Mouse (Mus musculus): ENCODE data around the gene Pacs2. TPM values are rescaled to one million over a fixed set of nuclear protein-coding genes. Genes with fewer than 3 reads are reported as not detected.

Gene Pacs2
- polyA plus RNA-seq (2014; fragmentation: Nextera tagmentation; extraction: Ambion mirVana): 17.2 and 21.2 TPM in 2 replicates

DNA sequence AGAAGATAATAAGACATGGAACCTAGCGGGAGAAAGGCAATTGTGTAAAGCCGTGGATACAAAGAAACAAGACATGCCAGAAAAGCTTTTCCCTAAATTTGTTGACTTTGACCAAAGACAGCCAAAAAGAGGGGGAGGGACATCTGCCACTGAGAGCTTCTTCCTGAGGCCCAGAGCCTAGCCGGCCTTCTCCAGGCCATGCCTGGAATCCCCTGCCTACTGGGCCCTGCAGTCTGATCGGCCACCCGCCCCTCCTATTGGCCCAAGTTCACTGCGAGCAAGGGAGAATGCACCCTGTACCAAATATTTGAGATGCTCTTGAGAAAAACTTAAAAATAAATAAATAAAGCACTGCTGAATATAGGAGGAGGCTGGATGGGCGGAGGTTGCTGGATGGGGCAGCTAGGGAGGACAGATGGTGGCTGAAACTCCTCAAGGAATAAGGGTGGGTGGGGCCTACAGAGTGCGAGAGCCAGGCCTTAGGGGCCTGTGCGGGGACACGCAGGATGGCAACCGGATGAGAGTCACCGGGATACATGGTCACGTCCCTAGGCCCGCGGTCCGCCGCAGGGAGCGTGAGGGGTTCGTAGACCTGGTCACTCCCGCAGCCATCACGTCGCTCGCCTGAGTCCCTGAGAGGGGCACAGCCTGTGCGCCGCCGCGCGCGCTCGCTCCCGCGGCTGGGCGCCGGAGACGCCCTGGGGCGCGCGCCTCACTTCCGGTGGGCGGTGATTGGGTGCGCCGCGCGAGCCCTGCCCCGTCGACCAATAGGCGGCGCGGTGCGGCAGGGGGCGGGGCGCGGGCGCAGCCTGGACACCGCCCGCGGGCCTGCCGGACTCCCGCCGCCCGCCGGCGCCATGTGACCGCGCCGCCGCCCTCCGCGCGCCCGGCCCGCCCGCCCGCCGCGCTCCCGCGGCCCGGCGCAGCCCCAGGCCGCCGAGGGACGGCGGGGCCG lies at the start of gene Pacs2:
Gene Pacs2, plus strand, starts transcription at position 905 of the 955 bp plus-strand sequence.
- Histone ChIP-seq H3K27me3 (ENCODE audit: control insufficient read depth, insufficient read depth, low read length) (no peaks in the 10 kb centered on the region), H3K36me3 (ENCODE audit: control insufficient read depth, insufficient read depth, low read length) (0 out of 2 replicates have a peak, but pooled peaks cover 2% of the 10 kb centered on the region), H3K27ac (ENCODE audit: low read depth, low read length) (peak within 1 kb of the TSS; percentile 81), H3K9me3 (ENCODE audit: control insufficient read depth, low read length) (no peaks in the 10 kb centered on the region), H3K4me3 (ENCODE audit: low read depth, low read length) (peak within 1 kb of the TSS; percentile 96), H3K9ac (ENCODE audit: low read depth, low read length) (peak within 1 kb of the TSS; percentile 95), H3K4me2 (replicated peaks; ENCODE audit: low read depth, low read length) (peak within 1 kb of the TSS; percentile 94), H3K4me1 (replicated peaks; ENCODE audit: control insufficient read depth, insufficient read depth, low read length) (peaks cover 8% of the 10 kb centered on the region; the same call in 1 of the 2 replicates)
- DNase-seq (ENCODE audit: low spot score) (peak; percentile 98), ATAC-seq (ENCODE audit: low FRiP score) (peak; percentile 93)
- 4% methylated on average over 51 of the region's 85 CpGs for WGBS

DNA sequence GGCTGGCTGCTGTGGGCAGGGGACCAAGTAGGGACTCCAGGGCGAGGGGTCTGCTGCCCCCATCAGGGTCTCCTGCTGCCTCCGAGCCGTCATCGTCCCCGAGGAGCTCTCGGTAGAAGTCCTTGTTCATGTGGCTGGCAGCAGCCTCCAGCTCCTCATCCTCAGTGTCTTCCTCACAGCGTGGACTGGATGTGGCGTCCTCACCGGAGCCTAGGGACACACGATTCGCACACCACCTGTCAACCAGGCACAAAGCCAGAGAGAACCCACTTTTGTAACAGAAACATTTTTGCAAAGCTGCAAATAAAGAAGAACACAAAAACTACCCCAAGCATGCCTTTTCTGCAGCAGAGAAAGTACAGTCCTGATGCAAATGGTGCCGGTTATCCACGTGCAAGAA lies 48.5 kb upstream of the Pacs2 start:
- Histone ChIP-seq H3K27ac (ENCODE audit: low read depth, low read length) (no peak overlapping the region), H3K4me1 (replicated peaks; ENCODE audit: control insufficient read depth, insufficient read depth, low read length) (no peaks in the 10 kb centered on the region), H3K4me2 (replicated peaks; ENCODE audit: low read depth, low read length) (no peak overlapping the region), H3K4me3 (ENCODE audit: low read depth, low read length) (no peak overlapping the region), H3K9ac (ENCODE audit: low read depth, low read length) (no peak overlapping the region), H3K36me3 (ENCODE audit: control insufficient read depth, insufficient read depth, low read length) (peaks cover 20% of the 10 kb centered on the region), H3K9me3 (ENCODE audit: control insufficient read depth, low read length) (no peaks in the 10 kb centered on the region), H3K27me3 (ENCODE audit: control insufficient read depth, insufficient read depth, low read length) (no peaks in the 10 kb centered on the region)
- 91% methylated on average over 13 of the region's 13 CpGs for WGBS
- DNase-seq (ENCODE audit: low spot score): no peak
- no peak for ATAC-seq (ENCODE audit: low FRiP score)

DNA sequence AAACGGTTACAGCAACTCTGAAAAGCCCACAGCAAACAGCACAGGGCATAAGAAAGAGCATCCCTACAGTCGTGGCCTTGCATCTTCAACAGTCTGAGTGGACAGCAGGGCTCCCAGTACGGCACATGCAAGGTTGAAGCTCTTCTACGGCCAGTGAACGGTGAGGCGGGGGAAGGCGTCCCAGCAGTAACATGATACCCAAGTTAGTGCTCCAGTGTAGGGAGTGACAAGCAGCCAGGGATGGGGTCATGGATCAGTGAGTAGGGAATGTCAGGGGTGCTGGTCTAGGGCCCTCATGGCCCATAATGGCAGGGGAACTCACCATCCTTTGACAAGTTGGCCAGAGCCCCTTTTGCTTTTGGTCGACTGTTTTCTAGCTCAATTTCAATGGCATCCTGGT lies 45.4 kb upstream of the Pacs2 start:
- DNase-seq (ENCODE audit: low spot score) (no peak), ATAC-seq (ENCODE audit: low FRiP score) (no peak)
- peaks cover 19% of the 10 kb centered on the region for H3K36me3 ChIP-seq (ENCODE audit: control insufficient read depth, insufficient read depth, low read length)
- no peak overlapping the region for H3K9ac ChIP-seq (ENCODE audit: low read depth, low read length)
- H3K27me3 ChIP-seq (ENCODE audit: control insufficient read depth, insufficient read depth, low read length): no peaks in the 10 kb centered on the region
- no peak overlapping the region for H3K27ac ChIP-seq (ENCODE audit: low read depth, low read length)
- WGBS: 67% methylated on average over 8 of the region's 8 CpGs
- no peaks in the 10 kb centered on the region for H3K4me1 ChIP-seq (replicated peaks; ENCODE audit: control insufficient read depth, insufficient read depth, low read length)
- H3K4me3 ChIP-seq (ENCODE audit: low read depth, low read length): no peak overlapping the region
- no peak overlapping the region for H3K4me2 ChIP-seq (replicated peaks; ENCODE audit: low read depth, low read length)
- H3K9me3 ChIP-seq (ENCODE audit: control insufficient read depth, low read length): no peaks in the 10 kb centered on the region

DNA sequence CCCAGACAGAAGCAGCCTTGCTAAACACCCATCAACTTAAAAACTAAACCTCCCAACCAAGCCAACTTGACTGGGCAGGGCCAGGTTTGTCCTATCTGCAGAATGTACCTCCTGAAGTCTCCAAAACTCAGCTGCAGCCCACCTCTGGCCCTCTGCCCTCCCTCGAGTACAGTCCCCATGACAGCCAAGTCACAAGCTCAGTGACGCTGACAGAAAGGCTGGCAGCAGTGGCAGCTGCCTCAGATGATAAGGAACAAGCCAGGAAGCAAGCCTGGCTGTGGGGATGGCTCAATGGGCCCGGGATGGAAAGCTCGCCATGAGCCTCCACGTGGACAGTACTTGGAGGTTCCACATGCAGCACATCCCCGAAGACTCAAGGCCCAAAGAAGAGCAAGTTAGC lies 44.7 kb upstream of the Pacs2 start:
- DNase-seq (ENCODE audit: low spot score) (no peak), ATAC-seq (ENCODE audit: low FRiP score) (no peak)
- H3K9me3 ChIP-seq (ENCODE audit: control insufficient read depth, low read length): no peaks in the 10 kb centered on the region
- H3K27ac ChIP-seq (ENCODE audit: low read depth, low read length): no peak overlapping the region
- no peak overlapping the region for H3K4me3 ChIP-seq (ENCODE audit: low read depth, low read length)
- no peaks in the 10 kb centered on the region for H3K4me1 ChIP-seq (replicated peaks; ENCODE audit: control insufficient read depth, insufficient read depth, low read length)
- H3K4me2 ChIP-seq (replicated peaks; ENCODE audit: low read depth, low read length): no peak overlapping the region
- peaks cover 19% of the 10 kb centered on the region for H3K36me3 ChIP-seq (ENCODE audit: control insufficient read depth, insufficient read depth, low read length)
- no peaks in the 10 kb centered on the region for H3K27me3 ChIP-seq (ENCODE audit: control insufficient read depth, insufficient read depth, low read length)
- no peak overlapping the region for H3K9ac ChIP-seq (ENCODE audit: low read depth, low read length)
- 92% methylated on average over 6 of the region's 6 CpGs for WGBS

DNA sequence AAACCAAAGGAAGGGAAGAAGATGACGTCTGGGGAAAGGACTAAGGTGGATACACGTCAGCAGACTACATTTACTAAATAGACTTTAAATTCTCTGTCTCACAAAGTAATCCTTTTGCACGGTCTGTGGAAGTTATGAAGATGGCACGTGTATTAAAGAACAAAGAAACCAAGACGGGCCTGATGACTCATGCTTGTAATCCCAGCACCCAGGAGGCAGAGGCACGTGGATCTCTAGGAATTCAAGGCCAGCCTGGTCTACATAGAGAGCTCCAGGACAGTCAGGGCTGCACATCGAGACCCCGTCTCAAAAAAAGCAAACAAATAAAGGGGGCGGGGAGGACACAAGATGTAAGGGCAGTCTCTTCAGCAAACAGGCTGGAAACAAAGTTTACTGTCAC lies 39.6 kb upstream of the Pacs2 start:
- H3K36me3 ChIP-seq (ENCODE audit: control insufficient read depth, insufficient read depth, low read length): peaks cover 11% of the 10 kb centered on the region; the same call in 1 of the 2 replicates
- no peak overlapping the region for H3K27ac ChIP-seq (ENCODE audit: low read depth, low read length)
- ATAC-seq (ENCODE audit: low FRiP score) (no peak), DNase-seq (ENCODE audit: low spot score) (no peak)
- no peak overlapping the region for H3K4me2 ChIP-seq (replicated peaks; ENCODE audit: low read depth, low read length)
- H3K9ac ChIP-seq (ENCODE audit: low read depth, low read length): no peak overlapping the region
- no peak overlapping the region for H3K4me3 ChIP-seq (ENCODE audit: low read depth, low read length)
- no peaks in the 10 kb centered on the region for H3K9me3 ChIP-seq (ENCODE audit: control insufficient read depth, low read length)
- peaks cover 2% of the 10 kb centered on the region; the same call in 1 of the 2 replicates for H3K4me1 ChIP-seq (replicated peaks; ENCODE audit: control insufficient read depth, insufficient read depth, low read length)
- 90% methylated on average over 9 of the region's 9 CpGs for WGBS
- H3K27me3 ChIP-seq (ENCODE audit: control insufficient read depth, insufficient read depth, low read length): no peaks in the 10 kb centered on the region

DNA sequence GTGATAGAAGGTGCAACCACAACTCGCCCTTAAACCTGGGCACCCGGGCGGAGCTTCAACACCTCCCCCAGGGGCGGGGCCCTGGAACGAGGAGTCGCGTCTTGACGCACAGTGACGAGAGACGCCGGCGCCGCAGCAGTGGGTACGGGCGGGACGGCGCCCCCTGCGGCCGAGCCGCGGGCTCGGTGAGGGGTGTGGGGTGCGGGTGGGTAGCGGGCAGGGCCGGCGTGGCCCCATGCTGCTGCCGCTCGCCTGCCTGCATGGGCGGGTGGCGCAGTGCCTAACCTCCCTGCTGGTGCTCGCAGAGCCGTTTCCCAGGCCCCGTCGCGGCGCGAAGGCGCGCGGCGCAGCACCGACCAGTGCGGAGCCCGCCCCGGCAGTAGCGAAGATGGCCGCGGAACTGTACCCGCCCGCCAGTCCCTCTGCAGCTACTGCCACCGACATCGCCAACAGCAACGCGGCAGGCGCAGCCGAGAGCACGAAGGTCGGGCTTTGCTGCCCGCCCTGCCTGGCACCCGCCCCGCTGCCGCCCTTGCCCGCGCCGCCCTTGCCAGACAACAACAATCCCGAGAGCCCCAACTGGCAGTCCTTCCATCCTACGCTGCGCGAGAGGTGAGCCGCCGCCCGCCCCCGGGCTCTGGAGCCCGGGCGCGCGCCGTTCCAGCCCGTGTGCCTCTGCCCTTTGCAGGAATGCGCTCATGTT lies 37.8 kb upstream of the Pacs2 start, which contains the start of gene Btbd6:
Gene Btbd6, plus strand, starts transcription at position 112 of the 703 bp plus-strand sequence.
- Histone ChIP-seq H3K36me3 (ENCODE audit: control insufficient read depth, insufficient read depth, low read length) (peaks cover 7% of the 10 kb centered on the region; the same call in 1 of the 2 replicates), H3K4me1 (replicated peaks; ENCODE audit: control insufficient read depth, insufficient read depth, low read length) (peaks cover 2% of the 10 kb centered on the region; the same call in 1 of the 2 replicates), H3K9me3 (ENCODE audit: control insufficient read depth, low read length) (no peaks in the 10 kb centered on the region), H3K9ac (ENCODE audit: low read depth, low read length) (peak within 1 kb of the TSS; percentile 88), H3K27ac (ENCODE audit: low read depth, low read length) (peak within 1 kb of the TSS; percentile 79), H3K4me2 (replicated peaks; ENCODE audit: low read depth, low read length) (peak within 1 kb of the TSS; percentile 93), H3K27me3 (ENCODE audit: control insufficient read depth, insufficient read depth, low read length) (no peaks in the 10 kb centered on the region), H3K4me3 (ENCODE audit: low read depth, low read length) (peak within 1 kb of the TSS; percentile 68)
- peak; percentile 91 for DNase-seq (ENCODE audit: low spot score)
- ATAC-seq (ENCODE audit: low FRiP score): peak; percentile 95
- WGBS: under 1% methylated on average over 72 of the region's 80 CpGs

DNA sequence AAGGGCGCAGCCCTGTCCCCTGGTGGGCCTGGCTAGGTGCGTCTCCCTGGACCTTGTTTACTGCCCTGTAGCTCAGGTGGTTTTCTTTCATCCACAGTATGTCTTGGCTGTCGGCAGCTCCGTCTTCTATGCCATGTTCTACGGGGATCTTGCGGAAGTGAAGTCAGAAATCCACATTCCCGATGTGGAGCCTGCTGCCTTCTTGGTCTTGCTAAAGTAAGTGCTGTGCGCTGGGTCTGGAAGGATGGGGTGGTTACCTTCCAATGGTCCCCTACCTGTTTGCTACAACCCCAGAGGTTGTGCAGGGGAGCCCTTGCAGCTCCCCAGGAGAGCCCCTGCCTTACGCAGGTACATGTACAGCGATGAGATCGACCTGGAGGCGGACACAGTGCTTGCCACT lies 37.2 kb upstream of the Pacs2 start:
- Histone ChIP-seq H3K27me3 (ENCODE audit: control insufficient read depth, insufficient read depth, low read length) (no peaks in the 10 kb centered on the region), H3K9ac (ENCODE audit: low read depth, low read length) (peak overlapping the region; percentile 88), H3K9me3 (ENCODE audit: control insufficient read depth, low read length) (no peaks in the 10 kb centered on the region), H3K4me2 (replicated peaks; ENCODE audit: low read depth, low read length) (peak overlapping the region; percentile 93), H3K4me3 (ENCODE audit: low read depth, low read length) (peak overlapping the region; percentile 68), H3K36me3 (ENCODE audit: control insufficient read depth, insufficient read depth, low read length) (peaks cover 7% of the 10 kb centered on the region; the same call in 1 of the 2 replicates), H3K4me1 (replicated peaks; ENCODE audit: control insufficient read depth, insufficient read depth, low read length) (peaks cover 2% of the 10 kb centered on the region; the same call in 1 of the 2 replicates), H3K27ac (ENCODE audit: low read depth, low read length) (peak overlapping the region; percentile 79; the same call in 1 of the 2 replicates)
- DNase-seq (ENCODE audit: low spot score) (no peak), ATAC-seq (ENCODE audit: low FRiP score) (no peak)
- 47% methylated on average over 12 of the region's 12 CpGs for WGBS

DNA sequence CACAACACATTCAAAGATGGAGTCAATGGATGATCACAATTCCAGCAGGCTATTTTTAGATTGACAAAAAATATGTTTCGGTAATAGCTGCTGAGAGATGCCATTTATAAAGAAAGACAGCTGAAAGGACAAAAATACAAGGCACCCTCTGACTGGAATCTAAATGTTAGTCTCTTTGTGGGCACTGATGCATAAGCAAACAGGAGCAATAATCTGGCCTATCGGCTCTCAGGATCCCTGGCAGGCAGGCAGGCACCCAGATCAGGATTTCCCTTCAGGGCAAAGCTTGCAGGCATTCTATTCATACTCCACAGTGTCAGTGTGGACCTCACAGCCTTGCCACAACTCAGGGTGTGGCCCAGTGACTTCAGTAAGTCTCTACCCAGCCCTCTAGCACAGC lies 32.3 kb upstream of the Pacs2 start:
- H3K4me3 ChIP-seq (ENCODE audit: low read depth, low read length): no peak overlapping the region
- H3K9me3 ChIP-seq (ENCODE audit: control insufficient read depth, low read length): no peaks in the 10 kb centered on the region
- DNase-seq (ENCODE audit: low spot score) (no peak), ATAC-seq (ENCODE audit: low FRiP score) (no peak)
- no peak overlapping the region for H3K9ac ChIP-seq (ENCODE audit: low read depth, low read length)
- H3K36me3 ChIP-seq (ENCODE audit: control insufficient read depth, insufficient read depth, low read length): peaks cover 6% of the 10 kb centered on the region; the same call in 1 of the 2 replicates
- H3K27me3 ChIP-seq (ENCODE audit: control insufficient read depth, insufficient read depth, low read length): no peaks in the 10 kb centered on the region
- H3K4me2 ChIP-seq (replicated peaks; ENCODE audit: low read depth, low read length): no peak overlapping the region
- H3K27ac ChIP-seq (ENCODE audit: low read depth, low read length): no peak overlapping the region
- WGBS: 88% methylated on average over 2 of the region's 2 CpGs
- H3K4me1 ChIP-seq (replicated peaks; ENCODE audit: control insufficient read depth, insufficient read depth, low read length): peaks cover 2% of the 10 kb centered on the region; the same call in 1 of the 2 replicates

All from hindbrain, embryonic 11.5 days (tissue).